Mouse (Mus musculus): Measurements from ENCODE around the gene Sugct.
"Not testable (repeated sequence)": the region's sequence is repeated elsewhere in the genome, so short reads cannot be mapped to it uniquely, and the experiment has no call there.

Gene Sugct

GRCm38 (mm10) chr13:17604670-17605069, 90.7 kb downstream of the Sugct start:
- DNase-seq (ENCODE audit: low read depth, low spot score): no peak

- DNase-seq (ENCODE audit: low read depth, low spot score): no peak
Measured at GRCm38 (mm10) chr13:17603756-17604155, 91.6 kb downstream of the Sugct start.

GRCm38 (mm10) chr13:17585267-17585913, 110.0 kb downstream of the Sugct start:
- DNase-seq (ENCODE audit: low read depth, low spot score): no peak

- DNase-seq (ENCODE audit: low read depth, low spot score): no peak
Measured at GRCm38 (mm10) chr13:17584804-17585203, 110.5 kb downstream of the Sugct start.

GRCm38 (mm10) chr13:17581684-17582083, 113.7 kb downstream of the Sugct start:
- peak; percentile 14 for DNase-seq (ENCODE audit: low read depth, low spot score)

GRCm38 (mm10) chr13:17559357-17559756, 136.0 kb downstream of the Sugct start:
- DNase-seq (ENCODE audit: low read depth, low spot score): no peak

GRCm38 (mm10) chr13:17536341-17536740, 159.0 kb downstream of the Sugct start:
- no peak for DNase-seq (ENCODE audit: low read depth, low spot score)

GRCm38 (mm10) chr13:17534871-17535270, 160.5 kb downstream of the Sugct start:
- no peak for DNase-seq (ENCODE audit: low read depth, low spot score)

- DNase-seq (ENCODE audit: low read depth, low spot score): no peak
Measured at GRCm38 (mm10) chr13:17534469-17534868, 160.9 kb downstream of the Sugct start.

GRCm38 (mm10) chr13:17511184-17511778, 184.1 kb downstream of the Sugct start:
- DNase-seq (ENCODE audit: low read depth, low spot score): no peak

- DNase-seq (ENCODE audit: low read depth, low spot score): no peak
Measured at GRCm38 (mm10) chr13:17494936-17495335, 200.4 kb downstream of the Sugct start.

GRCm38 (mm10) chr13:17494056-17494574, 201.2 kb downstream of the Sugct start:
- no peak for DNase-seq (ENCODE audit: low read depth, low spot score)

- not testable (repeated sequence) for DNase-seq (ENCODE audit: low read depth, low spot score)
Measured at GRCm38 (mm10) chr13:17457981-17458380, 237.4 kb downstream of the Sugct start.

- peak; percentile 43 for DNase-seq (ENCODE audit: low read depth, low spot score)
Measured at GRCm38 (mm10) chr13:17432139-17432916, 263.0 kb downstream of the Sugct start.

- DNase-seq (ENCODE audit: low read depth, low spot score): no peak
Measured at GRCm38 (mm10) chr13:17421875-17422274, 273.5 kb downstream of the Sugct start.

GRCm38 (mm10) chr13:17420557-17420956, 274.8 kb downstream of the Sugct start:
- DNase-seq (ENCODE audit: low read depth, low spot score): no peak

- no peak for DNase-seq (ENCODE audit: low read depth, low spot score)
Measured at GRCm38 (mm10) chr13:17342836-17343235, 352.5 kb downstream of the Sugct start.

- no peak for DNase-seq (ENCODE audit: low read depth, low spot score)
Measured at GRCm38 (mm10) chr13:17335885-17336540, 359.3 kb downstream of the Sugct start.

- DNase-seq (ENCODE audit: low read depth, low spot score): no peak
Measured at GRCm38 (mm10) chr13:17326863-17327262, 368.5 kb downstream of the Sugct start.

- DNase-seq (ENCODE audit: low read depth, low spot score): no peak
Measured at GRCm38 (mm10) chr13:17301590-17301989, 393.8 kb downstream of the Sugct start.

- DNase-seq (ENCODE audit: low read depth, low spot score): no peak
Measured at GRCm38 (mm10) chr13:17297462-17298005, 397.8 kb downstream of the Sugct start.

- no peak for DNase-seq (ENCODE audit: low read depth, low spot score)
Measured at GRCm38 (mm10) chr13:17296912-17297311, 398.4 kb downstream of the Sugct start.

Data from retina, postnatal 7 days (tissue).